Mouse (Mus musculus): Measurements from ENCODE around the gene Ranbp3l. TPM values are rescaled to one million over a fixed set of nuclear protein-coding genes. Genes with fewer than 3 reads are reported as not detected.

The Ranbp3l gene
- polyA plus RNA-seq, 1 experiment: not detected

DNA sequence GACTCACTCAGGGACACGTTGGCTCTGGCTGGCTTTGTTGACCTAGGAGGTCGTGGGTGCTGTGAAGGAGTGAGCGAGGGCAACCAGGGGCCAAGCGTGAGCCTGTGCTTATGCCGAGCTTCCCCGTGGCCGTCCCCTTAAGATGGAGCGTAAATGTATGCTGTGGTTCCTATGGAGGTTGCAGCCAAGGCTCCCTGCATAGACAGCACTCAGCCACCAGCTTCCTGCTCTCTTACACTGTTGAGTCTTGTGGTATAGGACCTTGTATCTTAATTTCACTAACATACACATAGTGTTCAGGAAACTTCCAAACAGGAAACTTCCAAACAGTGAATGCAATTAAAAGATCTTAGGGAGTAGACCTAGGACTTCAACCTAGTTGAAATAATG, 120.9 kb downstream of the Ranbp3l start:
- H3K4me3 ChIP-seq: no peak overlapping the region
- H3K27me3 ChIP-seq (ENCODE audit: control insufficient read depth, insufficient read depth, insufficient read length): no peaks in the 10 kb centered on the region
- no peaks in the 10 kb centered on the region for H3K36me3 ChIP-seq (ENCODE audit: control insufficient read depth, insufficient read depth)
- no peak overlapping the region for H3ac ChIP-seq (ENCODE audit: control insufficient read depth, insufficient read length)
- H3K79me2 ChIP-seq (ENCODE audit: control insufficient read depth, insufficient read depth): no peaks in the 10 kb centered on the region
- no peak overlapping the region for H3K4me2 ChIP-seq (ENCODE audit: low read depth)
- no peak for TF ChIP-seq TCF3 (IDR thresholded peaks at IDR 0.05; ENCODE audit: insufficient read length, low read depth)
- no peak for TF ChIP-seq MYOD1 (IDR thresholded peaks at IDR 0.05; ENCODE audit: control insufficient read depth in 1 of 3, insufficient read length in 2 of 3, low read depth in 2 of 3)
- no peak for TF ChIP-seq MAX (IDR thresholded peaks at IDR 0.05; ENCODE audit: low read depth)
- no peak for TF ChIP-seq E2F4 (IDR thresholded peaks at IDR 0.05; ENCODE audit: insufficient read depth)
- TF ChIP-seq REST (IDR thresholded peaks at IDR 0.05; ENCODE audit: insufficient read depth, insufficient read length): no peak
- TF ChIP-seq POLR2A (IDR thresholded peaks at IDR 0.05; ENCODE audit: insufficient read length, low read depth): no peak
- no peak for TF ChIP-seq CEBPB (IDR thresholded peaks at IDR 0.05; ENCODE audit: insufficient read depth, poor library complexity, severe bottlenecking)
- no peak for TF ChIP-seq POLR2AphosphoS2 (IDR thresholded peaks at IDR 0.05; ENCODE audit: insufficient read length, low read depth)
- no peak for TF ChIP-seq MYOG (IDR thresholded peaks at IDR 0.05; ENCODE audit: control insufficient read depth in 1 of 3, insufficient read depth in 1 of 3, insufficient read length in 2 of 3, low read depth in 2 of 3)
- no peak for TF ChIP-seq USF1 (IDR thresholded peaks at IDR 0.05; ENCODE audit: low read depth)
- no peak for TF ChIP-seq SRF (IDR thresholded peaks at IDR 0.05; ENCODE audit: control insufficient read depth, insufficient read length, low read depth)
- TF ChIP-seq TCF12 (IDR thresholded peaks at IDR 0.05; ENCODE audit: insufficient read depth, poor library complexity, severe bottlenecking): no peak

DNA sequence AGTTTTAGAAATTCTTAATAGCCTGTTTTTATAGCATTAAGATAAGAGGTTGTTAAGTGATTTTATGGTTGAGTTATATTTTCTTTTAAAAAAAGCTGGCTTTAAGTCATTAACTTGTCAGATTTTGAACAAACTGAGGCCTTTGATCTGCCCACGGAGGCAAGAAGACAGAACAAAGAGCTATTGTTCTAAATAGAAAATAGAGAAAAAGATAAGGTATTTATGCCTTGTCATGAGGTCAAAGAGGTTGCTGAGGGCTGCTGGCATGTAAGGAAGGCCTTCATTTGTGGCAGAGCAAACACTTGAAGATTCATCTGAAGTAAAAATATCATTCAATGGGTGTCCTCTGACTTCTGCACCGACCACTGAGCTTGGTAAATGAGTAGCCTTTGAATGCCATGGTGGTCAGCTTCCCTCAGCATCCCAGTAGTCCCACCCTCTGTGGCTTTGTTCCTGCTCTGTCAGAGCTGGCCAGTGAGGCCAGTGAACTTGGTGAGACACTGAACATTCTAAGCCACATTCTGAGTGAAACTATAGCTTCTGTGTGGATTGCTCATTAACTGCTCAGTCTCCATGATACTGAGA, 121.5 kb downstream of the Ranbp3l start:
- no peaks in the 10 kb centered on the region for H3K79me2 ChIP-seq (ENCODE audit: control insufficient read depth, insufficient read depth)
- no peak overlapping the region for H3ac ChIP-seq (ENCODE audit: control insufficient read depth, insufficient read length)
- H3K4me3 ChIP-seq: no peak overlapping the region
- no peaks in the 10 kb centered on the region for H3K36me3 ChIP-seq (ENCODE audit: control insufficient read depth, insufficient read depth)
- H3K4me2 ChIP-seq (ENCODE audit: low read depth): no peak overlapping the region
- TF ChIP-seq MYOD1 (IDR thresholded peaks at IDR 0.05; ENCODE audit: control insufficient read depth in 1 of 3, insufficient read length in 2 of 3, low read depth in 2 of 3) (no peak), POLR2A (IDR thresholded peaks at IDR 0.05; ENCODE audit: insufficient read length, low read depth) (no peak), E2F4 (IDR thresholded peaks at IDR 0.05; ENCODE audit: insufficient read depth) (no peak), POLR2AphosphoS2 (IDR thresholded peaks at IDR 0.05; ENCODE audit: insufficient read length, low read depth) (no peak), TCF12 (IDR thresholded peaks at IDR 0.05; ENCODE audit: insufficient read depth, poor library complexity, severe bottlenecking) (no peak), MAX (IDR thresholded peaks at IDR 0.05; ENCODE audit: low read depth) (no peak), USF1 (IDR thresholded peaks at IDR 0.05; ENCODE audit: low read depth) (no peak), MYOG (IDR thresholded peaks at IDR 0.05; ENCODE audit: control insufficient read depth in 1 of 3, insufficient read depth in 1 of 3, insufficient read length in 2 of 3, low read depth in 2 of 3) (no peak), CEBPB (IDR thresholded peaks at IDR 0.05; ENCODE audit: insufficient read depth, poor library complexity, severe bottlenecking) (no peak), REST (IDR thresholded peaks at IDR 0.05; ENCODE audit: insufficient read depth, insufficient read length) (no peak), TCF3 (IDR thresholded peaks at IDR 0.05; ENCODE audit: insufficient read length, low read depth) (no peak), SRF (IDR thresholded peaks at IDR 0.05; ENCODE audit: control insufficient read depth, insufficient read length, low read depth) (no peak)
- no peaks in the 10 kb centered on the region for H3K27me3 ChIP-seq (ENCODE audit: control insufficient read depth, insufficient read depth, insufficient read length)

DNA sequence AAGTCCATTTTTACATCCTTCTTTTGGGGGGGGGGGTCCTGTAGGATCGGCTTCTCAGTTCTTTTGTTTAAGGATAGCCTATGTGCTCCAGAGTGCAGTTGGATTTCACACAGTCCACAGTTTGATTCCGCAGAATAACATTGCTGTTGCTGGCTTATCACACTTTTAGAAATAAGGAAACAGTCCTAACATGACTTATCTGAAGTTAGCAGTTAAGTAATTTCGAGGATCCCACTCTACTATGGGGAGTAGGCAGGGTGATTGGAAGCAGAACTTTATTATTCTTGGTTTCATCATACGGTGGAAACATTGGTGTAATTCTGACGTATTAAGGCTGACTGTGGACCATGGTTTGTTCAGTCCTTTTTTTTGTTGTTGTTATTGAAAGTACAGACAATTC, 122.9 kb downstream of the Ranbp3l start:
- H3K79me2 ChIP-seq (ENCODE audit: control insufficient read depth, insufficient read depth): no peaks in the 10 kb centered on the region
- H3K4me3 ChIP-seq: no peak overlapping the region
- no peak overlapping the region for H3ac ChIP-seq (ENCODE audit: control insufficient read depth, insufficient read length)
- no peak overlapping the region for H3K4me2 ChIP-seq (ENCODE audit: low read depth)
- H3K36me3 ChIP-seq (ENCODE audit: control insufficient read depth, insufficient read depth): no peaks in the 10 kb centered on the region
- H3K27me3 ChIP-seq (ENCODE audit: control insufficient read depth, insufficient read depth, insufficient read length): no peaks in the 10 kb centered on the region
- TF ChIP-seq REST (IDR thresholded peaks at IDR 0.05; ENCODE audit: insufficient read depth, insufficient read length): no peak
- no peak for TF ChIP-seq CEBPB (IDR thresholded peaks at IDR 0.05; ENCODE audit: insufficient read depth, poor library complexity, severe bottlenecking)
- TF ChIP-seq USF1 (IDR thresholded peaks at IDR 0.05; ENCODE audit: low read depth): no peak
- no peak for TF ChIP-seq MAX (IDR thresholded peaks at IDR 0.05; ENCODE audit: low read depth)
- TF ChIP-seq SRF (IDR thresholded peaks at IDR 0.05; ENCODE audit: control insufficient read depth, insufficient read length, low read depth): no peak
- no peak for TF ChIP-seq MYOD1 (IDR thresholded peaks at IDR 0.05; ENCODE audit: control insufficient read depth in 1 of 3, insufficient read length in 2 of 3, low read depth in 2 of 3)
- TF ChIP-seq TCF3 (IDR thresholded peaks at IDR 0.05; ENCODE audit: insufficient read length, low read depth): no peak
- TF ChIP-seq E2F4 (IDR thresholded peaks at IDR 0.05; ENCODE audit: insufficient read depth): no peak
- no peak for TF ChIP-seq POLR2AphosphoS2 (IDR thresholded peaks at IDR 0.05; ENCODE audit: insufficient read length, low read depth)
- TF ChIP-seq POLR2A (IDR thresholded peaks at IDR 0.05; ENCODE audit: insufficient read length, low read depth): no peak
- TF ChIP-seq TCF12 (IDR thresholded peaks at IDR 0.05; ENCODE audit: insufficient read depth, poor library complexity, severe bottlenecking): no peak
- no peak for TF ChIP-seq MYOG (IDR thresholded peaks at IDR 0.05; ENCODE audit: control insufficient read depth in 1 of 3, insufficient read depth in 1 of 3, insufficient read length in 2 of 3, low read depth in 2 of 3)

- TF ChIP-seq TCF3 (IDR thresholded peaks at IDR 0.05; ENCODE audit: insufficient read length, low read depth): no peak
- no peak for TF ChIP-seq REST (IDR thresholded peaks at IDR 0.05; ENCODE audit: insufficient read depth, insufficient read length)
- no peak for TF ChIP-seq MAX (IDR thresholded peaks at IDR 0.05; ENCODE audit: low read depth)
- TF ChIP-seq E2F4 (IDR thresholded peaks at IDR 0.05; ENCODE audit: insufficient read depth): no peak
- H3K36me3 ChIP-seq (ENCODE audit: control insufficient read depth, insufficient read depth): no peaks in the 10 kb centered on the region
- H3K79me2 ChIP-seq (ENCODE audit: control insufficient read depth, insufficient read depth): no peaks in the 10 kb centered on the region
- no peaks in the 10 kb centered on the region for H3K27me3 ChIP-seq (ENCODE audit: control insufficient read depth, insufficient read depth, insufficient read length)
- H3K4me2 ChIP-seq (ENCODE audit: low read depth): no peak overlapping the region
- H3ac ChIP-seq (ENCODE audit: control insufficient read depth, insufficient read length): no peak overlapping the region
- H3K4me3 ChIP-seq: no peak overlapping the region
Observed at GRCm38 (mm10) chr15:9093598-9094365, 126.0 kb downstream of the Ranbp3l start.

Data from myocyte (in vitro differentiated cells).